Mouse (Mus musculus) layer of hippocampus, postnatal 10 days (tissue): ENCODE data around the gene Stox2. TPM values are rescaled to one million over a fixed set of nuclear protein-coding genes. Genes with fewer than 3 reads are reported as not detected.

ENCODE experiments used
- DNase-seq, 2 experiments: peaks; one replicate each; pipeline ENCODE4 v3.0.0; 2021; ENCODE audit warnings: low spot score in 2 of 2
- total RNA-seq, 2 experiments: library from RNA; stranded (reverse); gene quantifications; 2 replicates each; pipeline ENCODE4 v1.2.3; 2021

The Stox2 gene
- total RNA-seq, 2 experiments from 2014 or later, result 88.8 to 94.2 TPM

- DNase-seq, result no peak
These were observed 90.7 kb downstream of the Stox2 start for GRCm38 (mm10) chr8:47355340-47355906.

- DNase-seq, result peak in 1 of 2 experiments; percentile 33
These were observed 91.5 kb downstream of the Stox2 start for GRCm38 (mm10) chr8:47354523-47355168.

- no peak for DNase-seq
These were observed 94.1 kb downstream of the Stox2 start for GRCm38 (mm10) chr8:47351914-47352701.

- DNase-seq, result no peak
These were observed 97.1 kb downstream of the Stox2 start for GRCm38 (mm10) chr8:47349082-47349481.

DNA sequence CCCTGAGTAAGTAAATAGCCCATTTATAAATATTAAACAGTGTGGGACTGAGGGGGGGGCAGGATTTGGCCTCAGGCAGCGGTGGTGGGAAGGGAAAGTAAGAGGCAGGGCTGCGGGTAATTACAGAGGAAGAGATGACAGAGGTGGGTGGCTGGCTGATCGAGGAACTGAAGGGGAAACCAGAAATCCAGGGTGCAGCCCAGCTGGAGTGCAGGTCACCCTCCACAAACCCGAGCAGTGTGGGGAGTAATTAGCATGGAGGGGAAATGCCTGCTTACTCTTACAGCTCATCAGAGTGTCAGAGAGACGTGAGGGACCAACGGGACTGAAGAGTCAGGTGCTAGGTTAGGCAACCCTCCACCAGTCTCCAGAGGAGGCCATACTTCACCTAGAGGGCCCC lies 98.4 kb downstream of the Stox2 start:
- DNase-seq, result no peak

GRCm38 (mm10) chr8:47345772-47346103 lies 100.4 kb downstream of the Stox2 start:
- peak; percentile 84 to 87 for DNase-seq

DNA sequence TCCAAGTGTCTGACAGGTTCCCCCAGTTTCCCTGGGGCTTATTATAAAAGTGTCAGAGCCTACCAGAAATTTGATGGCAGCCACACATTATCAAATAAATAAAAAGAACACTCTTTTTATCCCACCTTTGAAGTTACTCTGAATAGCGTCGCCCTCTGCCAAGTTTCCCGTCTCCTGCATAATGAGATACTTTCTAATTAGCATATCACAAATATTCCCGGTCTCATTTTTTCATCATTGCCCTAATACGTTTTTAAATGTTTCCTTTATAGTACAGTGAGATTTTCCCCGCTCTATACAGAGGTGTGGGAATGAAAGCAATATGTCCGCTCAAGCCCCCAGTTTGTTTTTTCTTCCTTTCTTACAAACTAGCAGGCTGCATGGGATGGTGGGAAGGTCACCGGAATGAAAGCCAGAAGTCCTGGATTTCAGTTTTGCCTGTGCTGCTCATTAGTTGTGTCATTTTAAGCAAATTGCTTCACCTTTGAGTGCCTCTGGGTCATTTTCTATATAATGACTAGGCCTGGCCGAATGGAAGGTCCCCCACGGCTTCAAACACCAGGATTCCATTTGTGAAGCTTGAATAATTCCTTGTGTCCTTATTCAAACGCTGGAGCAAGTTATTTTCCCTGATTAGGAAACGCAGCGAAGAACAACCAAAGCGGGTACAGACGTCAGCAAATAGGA lies 100.9 kb downstream of the Stox2 start:
- no peak for DNase-seq

GRCm38 (mm10) chr8:47341474-47341873 lies 104.7 kb downstream of the Stox2 start:
- DNase-seq, result no peak

- no peak for DNase-seq
These were observed 107.4 kb downstream of the Stox2 start for GRCm38 (mm10) chr8:47338691-47339323.

DNA sequence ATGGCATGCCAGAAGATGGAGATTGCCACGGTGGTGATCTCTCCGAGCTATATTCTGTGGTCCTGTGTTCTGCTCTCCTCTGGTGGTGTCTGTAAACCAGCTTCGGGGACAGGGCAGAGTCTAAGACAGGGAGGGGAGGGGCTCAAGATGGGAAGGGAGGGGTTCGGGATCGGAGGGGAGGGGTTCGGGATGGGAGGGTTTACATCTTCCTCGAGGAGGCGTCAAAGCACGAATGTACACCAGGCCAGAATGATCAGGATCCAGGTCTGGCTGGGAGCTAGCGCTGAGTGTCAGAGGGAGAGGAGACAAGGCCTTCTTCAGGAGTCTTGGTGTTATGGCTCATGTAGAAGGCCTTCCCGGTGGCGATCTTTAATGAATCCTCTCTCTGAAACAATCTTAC lies 109.7 kb downstream of the Stox2 start:
- no peak for DNase-seq

DNA sequence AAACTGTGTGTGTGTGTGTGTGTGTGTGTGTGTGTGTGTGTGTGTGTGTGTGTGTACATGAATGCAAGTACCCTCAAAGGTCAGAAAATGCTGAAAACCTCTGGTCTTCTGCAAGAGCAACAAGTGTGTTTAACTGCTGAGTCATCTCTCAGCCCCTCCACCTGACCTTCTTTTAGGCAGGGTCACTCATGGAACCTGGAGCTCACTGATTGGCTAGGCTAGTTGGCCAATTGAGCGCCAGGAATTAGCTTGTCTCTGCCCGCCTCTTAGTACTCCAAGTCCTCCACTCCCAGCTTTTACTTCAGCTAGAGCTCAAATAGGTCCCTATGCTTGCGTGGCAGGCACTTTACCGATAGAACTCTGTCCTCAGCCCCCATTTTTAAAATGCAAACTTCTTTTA lies 110.2 kb downstream of the Stox2 start:
- no peak for DNase-seq

GRCm38 (mm10) chr8:47334223-47334757 lies 111.9 kb downstream of the Stox2 start:
- DNase-seq, result peak; percentile 54 to 62

- no peak for DNase-seq
These were observed 113.2 kb downstream of the Stox2 start for GRCm38 (mm10) chr8:47332941-47333340.

- DNase-seq, result no peak
These were observed 115.2 kb downstream of the Stox2 start for GRCm38 (mm10) chr8:47330982-47331381.

- DNase-seq, result no peak
These were observed 119.8 kb downstream of the Stox2 start for GRCm38 (mm10) chr8:47326348-47326747.

- DNase-seq, result no peak
These were observed 121.9 kb downstream of the Stox2 start for GRCm38 (mm10) chr8:47324117-47324820.

- DNase-seq, result no peak
These were observed 124.9 kb downstream of the Stox2 start for GRCm38 (mm10) chr8:47321282-47321681.

- DNase-seq, result no peak
These were observed 125.5 kb downstream of the Stox2 start for GRCm38 (mm10) chr8:47320707-47321106.

- no peak for DNase-seq
These were observed 127.7 kb downstream of the Stox2 start for GRCm38 (mm10) chr8:47318468-47318867.

DNA sequence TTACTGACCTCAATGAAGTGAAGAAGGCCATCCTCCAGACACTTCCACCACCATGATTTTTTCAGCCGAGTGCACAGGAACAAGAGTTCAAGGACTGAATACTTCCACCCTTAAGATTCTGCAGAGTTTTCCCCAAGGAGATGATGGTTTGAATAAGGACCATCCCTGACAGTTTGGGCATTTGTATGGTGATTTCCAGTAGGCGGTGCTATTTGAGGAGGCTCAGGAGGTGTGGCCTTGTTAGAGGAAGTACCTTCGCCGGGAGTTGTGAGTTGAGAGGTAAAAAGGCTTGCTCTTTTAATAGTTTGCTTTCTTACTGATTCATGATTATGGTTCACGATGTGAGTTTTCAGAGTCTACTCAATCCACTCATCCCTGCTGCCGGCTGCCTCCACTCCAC lies 138.0 kb downstream of the Stox2 start:
- DNase-seq, result no peak

DNA sequence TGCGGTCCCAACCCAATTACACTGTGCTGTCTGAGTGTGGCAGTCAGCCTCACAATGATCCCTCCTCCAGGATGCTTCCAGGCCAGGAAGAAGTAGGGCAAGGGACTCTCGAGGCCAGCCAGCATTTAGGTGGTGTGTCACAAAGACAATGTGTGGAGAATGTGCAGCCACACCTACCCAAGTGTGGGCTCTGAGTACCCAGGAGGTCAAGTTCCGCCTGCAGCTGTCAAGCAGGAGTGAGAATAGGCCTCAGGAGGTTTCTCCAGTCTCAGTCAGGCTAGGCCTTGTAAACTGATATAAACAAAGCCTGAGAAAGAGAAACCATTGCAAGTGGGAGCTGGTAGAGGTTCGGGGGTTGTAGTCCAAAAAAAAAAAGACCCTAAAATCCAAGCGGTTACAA lies 139.8 kb downstream of the Stox2 start:
- no peak for DNase-seq
